Mouse (Mus musculus) heart, embryonic 14.5 days (tissue): ENCODE measurements around the gene Lpcat2. TPM values are rescaled to one million over a fixed set of nuclear protein-coding genes. Genes with fewer than 3 reads are reported as not detected.

Source experiments
- ATAC-seq: fragments of 200-750 bp; cut with Nextera tagmentation; 2 replicates; pipeline ENCODE4 v1.8.0; 2017; ENCODE audit warnings: low read depth, moderate TSS enrichment; ENCODE audit not compliant: insufficient number of reproducible peaks, insufficient read depth, low FRiP score
- H3K27ac ChIP-seq, 2 experiments: fragments of 200-500 bp in 1 of 2; fragments of 300-500 bp in 1 of 2; sonication (generic) in 1 of 2; replicated peaks in 1 of 2; 2 replicates each; pipeline ENCODE4 v1.5.1; 2012 to 2014; ENCODE audit warnings: low read depth in 2 of 2, low read length in 2 of 2, control low read depth in 1 of 2, mild to moderate bottlenecking in 1 of 2, mixed read lengths in 1 of 2; ENCODE audit not compliant: control insufficient read depth in 1 of 2, insufficient read depth in 1 of 2
- H3K27me3 ChIP-seq: fragments of 300-500 bp; sonication (generic); 2 replicates; pipeline ENCODE4 v1.6.1; 2014; ENCODE audit warnings: mild to moderate bottlenecking, low read length, control low read depth; ENCODE audit not compliant: control insufficient read depth, insufficient read depth
- H3K36me3 ChIP-seq: fragments of 300-500 bp; sonication (generic); 2 replicates; pipeline ENCODE4 v1.6.1; 2014; ENCODE audit warnings: mild to moderate bottlenecking, control low read depth, low read length, mixed read lengths; ENCODE audit not compliant: control insufficient read depth, insufficient read depth
- H3K4me1 ChIP-seq, 2 experiments: fragments of 200-500 bp in 1 of 2; fragments of 300-500 bp in 1 of 2; sonication (generic) in 1 of 2; 2 replicates each; pipeline ENCODE4 v1.6.1; 2012 to 2014; ENCODE audit warnings: low read length in 2 of 2, control low read depth in 1 of 2, mixed read lengths in 1 of 2; ENCODE audit not compliant: control insufficient read depth in 2 of 2, insufficient read depth in 2 of 2
- H3K4me2 ChIP-seq: fragments of 300-500 bp; sonication (generic); 2 replicates; pipeline ENCODE4 v1.6.1; 2014; ENCODE audit warnings: mild to moderate bottlenecking, low read length
- H3K4me3 ChIP-seq, 2 experiments: fragments of 200-500 bp in 1 of 2; fragments of 300-500 bp in 1 of 2; sonication (generic) in 1 of 2; 2 replicates each; pipeline ENCODE4 v1.5.1; 2012 to 2014; ENCODE audit warnings: low read length in 2 of 2, mild to moderate bottlenecking in 2 of 2, control low read depth in 1 of 2, low read depth in 1 of 2, moderate library complexity in 1 of 2; ENCODE audit not compliant: control insufficient read depth in 1 of 2, insufficient read depth in 1 of 2
- H3K9ac ChIP-seq: fragments of 300-500 bp; sonication (generic); 2 replicates; pipeline ENCODE4 v1.6.1; 2014; ENCODE audit warnings: mild to moderate bottlenecking, low read length
- H3K9me3 ChIP-seq: fragments of 300-500 bp; sonication (generic); 2 replicates; pipeline ENCODE4 v1.6.1; 2016; ENCODE audit warnings: low read length, control low read depth; ENCODE audit not compliant: control insufficient read depth
- WGBS: fragments of 180-500 bp; shearing (Covaris S2); extraction: QIAGEN DNeasy Blood & Tissue Kit; methylation state at CpG from one replicate; pipeline ENCODE4 v1.1.7; 2014; 5-methylcytosine and 5-hydroxymethylcytosine counted together
- polyA plus RNA-seq: library from polyadenylated mRNA; unstranded; fragments of >200 nt; fragmentation: Nextera tagmentation; extraction: Ambion mirVana; gene quantifications from 2 replicates; pipeline ENCODE4 v1.2.1, GENCODE M21; 2014

Gene Lpcat2
- polyA plus RNA-seq, 1 experiment from 2014 or later = 5.0 TPM

- ATAC-seq = no peak
- Histone ChIP-seq H3K27me3 (peaks cover 9% of the 10 kb centered on the region; the same call in 1 of the 2 replicates), H3K9me3 (no peaks in the 10 kb centered on the region), H3K4me1 (peaks cover 3 to 6% of the 10 kb centered on the region in 2 experiments; a peak in 2 of 4 replicates), H3K27ac (no peak overlapping the region), H3K4me2 (peak overlapping the region; percentile 91), H3K9ac (no peak overlapping the region; the same call in 1 of the 2 replicates), H3K36me3 (peaks cover 9% of the 10 kb centered on the region; the same call in 1 of the 2 replicates), H3K4me3 (peak overlapping the region in 1 of 2 experiments; percentile 63; a peak in 3 of 4 replicates)
- 67% methylated on average over 3 of the region's 3 CpGs for WGBS
Measured at GRCm38 (mm10) chr8:92854673-92855072, 466 bp upstream of the Lpcat2 start.

- ATAC-seq = no peak
- H3K4me3 ChIP-seq = peak overlapping the region in 1 of 2 experiments; percentile 63; a peak in 3 of 4 replicates
- no peak overlapping the region for H3K27ac ChIP-seq
- H3K9me3 ChIP-seq = no peaks in the 10 kb centered on the region
- H3K27me3 ChIP-seq = peaks cover 9% of the 10 kb centered on the region; the same call in 1 of the 2 replicates
- peak overlapping the region; percentile 91 for H3K4me2 ChIP-seq
- H3K36me3 ChIP-seq = peaks cover 9% of the 10 kb centered on the region; the same call in 1 of the 2 replicates
- WGBS = 74% methylated on average over 7 of the region's 7 CpGs
- H3K4me1 ChIP-seq = peaks cover 2 to 3% of the 10 kb centered on the region in 2 experiments; a peak in 1 of 4 replicates
- H3K9ac ChIP-seq = no peak overlapping the region
Measured at GRCm38 (mm10) chr8:92856273-92856986, 1.3 kb downstream of the Lpcat2 start.

DNA sequence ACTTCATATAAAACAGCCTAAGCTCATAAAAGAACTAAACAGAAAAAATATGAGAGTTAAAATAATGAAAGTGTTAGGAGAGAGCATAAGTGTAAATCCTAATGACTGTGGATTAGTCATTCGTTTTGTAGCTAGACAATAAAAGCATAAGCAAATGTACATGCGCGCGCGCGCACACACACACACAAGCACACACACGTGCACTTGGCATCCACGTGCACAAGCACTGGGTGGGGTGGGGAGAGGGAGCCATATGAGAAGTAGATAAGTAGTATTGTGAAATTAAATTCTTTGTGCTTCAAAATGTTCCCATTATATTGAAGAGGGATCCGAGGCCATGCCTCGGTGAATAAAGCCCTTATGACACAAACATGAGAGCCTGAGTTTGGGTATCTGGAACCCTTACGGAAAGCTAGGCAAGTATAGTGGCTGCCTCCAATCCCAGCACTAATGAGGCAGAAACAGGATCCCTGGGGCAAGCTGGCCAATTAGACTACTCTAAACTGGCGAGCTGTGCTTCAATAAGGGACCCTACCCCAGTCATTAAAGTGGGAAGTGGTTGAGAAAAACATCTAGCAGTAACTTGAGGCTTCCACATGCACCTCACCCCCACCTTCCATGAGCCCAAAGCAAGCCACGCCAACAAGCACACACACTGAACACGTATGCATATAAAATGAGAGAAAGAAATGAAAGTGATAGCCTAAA is 3.5 kb downstream of the Lpcat2 start:
- no peak for ATAC-seq
- Histone ChIP-seq H3K27ac (no peak overlapping the region), H3K36me3 (no peaks in the 10 kb centered on the region), H3K4me1 (peaks cover 2 to 3% of the 10 kb centered on the region in 2 experiments; a peak in 1 of 4 replicates), H3K4me3 (no peak overlapping the region), H3K9me3 (no peaks in the 10 kb centered on the region), H3K27me3 (peaks cover 9% of the 10 kb centered on the region; the same call in 1 of the 2 replicates), H3K4me2 (no peak overlapping the region), H3K9ac (no peak overlapping the region)
- 85% methylated on average over 14 of the region's 14 CpGs for WGBS

DNA sequence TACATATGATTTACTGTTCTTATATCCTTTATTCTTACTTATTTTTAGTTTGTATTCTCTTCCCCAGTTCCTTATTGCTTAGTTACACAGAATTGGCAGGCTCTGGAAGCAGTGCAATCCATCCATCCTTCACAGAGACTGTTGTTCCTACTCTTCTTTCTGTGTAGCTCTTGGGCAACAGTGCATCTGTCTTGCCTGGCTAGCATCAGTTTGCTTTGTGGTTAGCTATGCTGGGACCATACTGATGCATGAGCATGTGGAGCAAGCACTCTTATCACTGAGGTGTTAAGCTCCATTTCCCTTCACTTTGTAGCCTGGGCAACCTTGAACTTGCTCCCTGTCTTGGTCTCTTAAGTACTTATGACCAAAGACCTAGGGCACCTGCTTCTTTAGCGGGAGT is 6.8 kb downstream of the Lpcat2 start:
- no peak overlapping the region for H3K4me3 ChIP-seq
- no peak for ATAC-seq
- H3K36me3 ChIP-seq = no peaks in the 10 kb centered on the region
- no peaks in the 10 kb centered on the region for H3K9me3 ChIP-seq
- no peaks in the 10 kb centered on the region for H3K27me3 ChIP-seq
- 81% methylated on average over 1 of the region's 1 CpGs for WGBS
- no peak overlapping the region for H3K4me2 ChIP-seq
- H3K4me1 ChIP-seq = no peaks in the 10 kb centered on the region
- no peak overlapping the region for H3K9ac ChIP-seq
- no peak overlapping the region for H3K27ac ChIP-seq

DNA sequence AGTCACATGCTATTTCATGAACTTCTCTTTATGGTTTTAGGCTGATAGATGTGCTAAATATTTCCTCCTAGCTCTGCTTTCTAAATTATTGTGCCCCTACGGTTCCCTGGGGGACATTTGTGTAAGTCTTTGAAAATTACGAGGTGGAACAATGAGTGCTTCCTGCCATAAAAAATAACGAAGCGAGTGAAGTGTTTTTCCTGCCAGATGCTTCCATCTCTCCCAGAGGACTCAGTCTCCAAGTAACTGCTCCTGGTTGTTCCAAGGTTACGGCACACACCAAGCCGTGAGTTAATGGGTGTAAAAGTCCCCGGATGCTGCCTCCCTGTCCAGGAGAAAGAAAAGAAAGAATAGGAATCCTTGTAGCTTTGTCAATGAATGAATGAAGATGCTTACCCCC is 15.1 kb downstream of the Lpcat2 start:
- Histone ChIP-seq H3K9ac (no peak overlapping the region), H3K4me3 (no peak overlapping the region), H3K9me3 (no peaks in the 10 kb centered on the region), H3K27me3 (no peaks in the 10 kb centered on the region), H3K4me1 (no peaks in the 10 kb centered on the region), H3K4me2 (no peak overlapping the region), H3K27ac (no peak overlapping the region), H3K36me3 (no peaks in the 10 kb centered on the region)
- ATAC-seq = no peak
- 67% methylated on average over 7 of the region's 7 CpGs for WGBS

- Histone ChIP-seq H3K27ac (no peak overlapping the region), H3K36me3 (no peaks in the 10 kb centered on the region), H3K4me3 (no peak overlapping the region), H3K9ac (no peak overlapping the region), H3K27me3 (no peaks in the 10 kb centered on the region), H3K4me2 (no peak overlapping the region), H3K4me1 (no peaks in the 10 kb centered on the region), H3K9me3 (no peaks in the 10 kb centered on the region)
- WGBS = 67% methylated on average over 10 of the region's 10 CpGs
- ATAC-seq = no peak
Measured at GRCm38 (mm10) chr8:92872063-92872759, 17.1 kb downstream of the Lpcat2 start.

DNA sequence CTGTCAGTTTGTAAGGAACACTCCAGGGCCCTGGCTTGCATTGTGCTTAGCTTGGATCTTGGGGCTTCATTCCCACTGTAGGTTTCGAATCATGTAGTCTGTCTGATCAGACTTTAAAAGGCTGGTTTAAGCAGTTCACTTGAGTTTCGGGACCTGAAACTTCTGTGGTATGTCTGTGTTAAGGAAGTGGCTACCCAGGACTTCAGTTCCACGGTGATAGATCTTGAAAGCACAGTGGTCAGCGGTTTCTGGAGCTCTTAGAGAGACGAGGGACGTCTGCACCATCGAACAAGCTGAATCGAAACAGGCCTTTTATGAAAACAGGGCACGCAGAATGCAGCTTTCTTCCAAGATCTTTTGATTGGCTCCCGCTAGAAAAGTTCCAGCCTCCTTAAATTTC is 20.7 kb downstream of the Lpcat2 start:
- no peak overlapping the region for H3K4me2 ChIP-seq
- 81% methylated on average over 10 of the region's 10 CpGs for WGBS
- peaks cover 7% of the 10 kb centered on the region; the same call in 1 of the 2 replicates for H3K9me3 ChIP-seq
- ATAC-seq = no peak
- H3K27me3 ChIP-seq = no peaks in the 10 kb centered on the region
- H3K36me3 ChIP-seq = 0 out of 2 replicates have a peak, but pooled peaks cover 3% of the 10 kb centered on the region
- H3K27ac ChIP-seq = no peak overlapping the region
- no peak overlapping the region for H3K4me3 ChIP-seq
- H3K4me1 ChIP-seq = no peaks in the 10 kb centered on the region
- H3K9ac ChIP-seq = no peak overlapping the region
